Mouse (Mus musculus): ENCODE results near the gene Rusc2. TPM values are rescaled to one million over a fixed set of nuclear protein-coding genes. Genes with fewer than 3 reads are reported as not detected.

Rusc2 gene
- polyA plus RNA-seq, 1 experiment from 2014 or later = 10.9 TPM

GRCm38 (mm10) chr4:43404697-43405096 is 22.9 kb downstream of the Rusc2 start:
- no peak for DNase-seq (ENCODE audit: low spot score)
- Histone ChIP-seq H3K4me1 (peaks cover 52% of the 10 kb centered on the region), H3K9me3 (no peaks in the 10 kb centered on the region), H3K27me3 (replicated peaks; ENCODE audit: low read depth, poor library complexity, severe bottlenecking) (no peaks in the 10 kb centered on the region), H3K36me3 (replicated peaks) (no peaks in the 10 kb centered on the region), H3K4me3 (no peak overlapping the region), H3K27ac (replicated peaks) (no peak overlapping the region)
- WGBS = 89% methylated on average over 10 of the region's 10 CpGs

GRCm38 (mm10) chr4:43406162-43406971 is 24.6 kb downstream of the Rusc2 start:
- no peaks in the 10 kb centered on the region for H3K36me3 ChIP-seq (replicated peaks)
- DNase-seq (ENCODE audit: low spot score) = peak; percentile 91
- H3K27me3 ChIP-seq (replicated peaks; ENCODE audit: low read depth, poor library complexity, severe bottlenecking) = no peaks in the 10 kb centered on the region
- peak overlapping the region; percentile 58 for H3K4me3 ChIP-seq
- WGBS = 2% methylated on average over 28 of the region's 28 CpGs
- H3K27ac ChIP-seq (replicated peaks) = peak overlapping the region; percentile 82
- H3K4me1 ChIP-seq = peaks cover 36% of the 10 kb centered on the region
- H3K9me3 ChIP-seq = no peaks in the 10 kb centered on the region

GRCm38 (mm10) chr4:43407071-43407920 is 25.5 kb downstream of the Rusc2 start:
- DNase-seq (ENCODE audit: low spot score) = no peak
- Histone ChIP-seq H3K27ac (replicated peaks) (peak overlapping the region; percentile 82), H3K27me3 (replicated peaks; ENCODE audit: low read depth, poor library complexity, severe bottlenecking) (no peaks in the 10 kb centered on the region), H3K36me3 (replicated peaks) (no peaks in the 10 kb centered on the region), H3K4me1 (peaks cover 27% of the 10 kb centered on the region), H3K9me3 (no peaks in the 10 kb centered on the region), H3K4me3 (peak overlapping the region; percentile 58)
- 67% methylated on average over 12 of the region's 12 CpGs for WGBS

- Histone ChIP-seq H3K27me3 (replicated peaks; ENCODE audit: low read depth, poor library complexity, severe bottlenecking) (no peaks in the 10 kb centered on the region), H3K36me3 (replicated peaks) (peaks cover 35% of the 10 kb centered on the region), H3K27ac (replicated peaks) (no peak overlapping the region), H3K4me1 (peaks cover 12% of the 10 kb centered on the region), H3K9me3 (no peaks in the 10 kb centered on the region), H3K4me3 (no peak overlapping the region)
- 93% methylated on average over 14 of the region's 14 CpGs for WGBS
- DNase-seq (ENCODE audit: low spot score) = no peak
Observed at GRCm38 (mm10) chr4:43414761-43415160, 33.0 kb downstream of the Rusc2 start.

GRCm38 (mm10) chr4:43415221-43416070 is 33.7 kb downstream of the Rusc2 start:
- Histone ChIP-seq H3K27ac (replicated peaks) (no peak overlapping the region), H3K36me3 (replicated peaks) (peaks cover 35% of the 10 kb centered on the region), H3K27me3 (replicated peaks; ENCODE audit: low read depth, poor library complexity, severe bottlenecking) (no peaks in the 10 kb centered on the region), H3K4me3 (no peak overlapping the region), H3K4me1 (peaks cover 12% of the 10 kb centered on the region), H3K9me3 (no peaks in the 10 kb centered on the region)
- no peak for DNase-seq (ENCODE audit: low spot score)
- 93% methylated on average over 29 of the region's 29 CpGs for WGBS

- peaks cover 36% of the 10 kb centered on the region for H3K36me3 ChIP-seq (replicated peaks)
- DNase-seq (ENCODE audit: low spot score) = no peak
- no peak overlapping the region; the same call in 1 of the 2 replicates for H3K27ac ChIP-seq (replicated peaks)
- 96% methylated on average over 22 of the region's 22 CpGs for WGBS
- peaks cover 12% of the 10 kb centered on the region for H3K4me1 ChIP-seq
- no peaks in the 10 kb centered on the region for H3K9me3 ChIP-seq
- no peak overlapping the region for H3K4me3 ChIP-seq
- H3K27me3 ChIP-seq (replicated peaks; ENCODE audit: low read depth, poor library complexity, severe bottlenecking) = peaks cover under 1% of the 10 kb centered on the region; the same call in 1 of the 2 replicates
Observed at GRCm38 (mm10) chr4:43416071-43416490, 34.3 kb downstream of the Rusc2 start.

GRCm38 (mm10) chr4:43417269-43418062 is 35.7 kb downstream of the Rusc2 start:
- WGBS = 81% methylated on average over 16 of the region's 16 CpGs
- H3K27me3 ChIP-seq (replicated peaks; ENCODE audit: low read depth, poor library complexity, severe bottlenecking) = peaks cover 13% of the 10 kb centered on the region
- no peak for DNase-seq (ENCODE audit: low spot score)
- H3K36me3 ChIP-seq (replicated peaks) = peaks cover 50% of the 10 kb centered on the region
- H3K27ac ChIP-seq (replicated peaks) = no peak overlapping the region
- peaks cover 12% of the 10 kb centered on the region for H3K4me1 ChIP-seq
- H3K9me3 ChIP-seq = no peaks in the 10 kb centered on the region
- no peak overlapping the region for H3K4me3 ChIP-seq

- Histone ChIP-seq H3K36me3 (replicated peaks) (peaks cover 59% of the 10 kb centered on the region), H3K27me3 (replicated peaks; ENCODE audit: low read depth, poor library complexity, severe bottlenecking) (peaks cover 23% of the 10 kb centered on the region), H3K9me3 (no peaks in the 10 kb centered on the region), H3K4me3 (no peak overlapping the region), H3K4me1 (peaks cover 11% of the 10 kb centered on the region), H3K27ac (replicated peaks) (no peak overlapping the region)
- 82% methylated on average over 4 of the region's 4 CpGs for WGBS
- DNase-seq (ENCODE audit: low spot score) = no peak
Observed at GRCm38 (mm10) chr4:43418450-43418849, 36.7 kb downstream of the Rusc2 start.

GRCm38 (mm10) chr4:43418973-43419656 is 37.3 kb downstream of the Rusc2 start:
- Histone ChIP-seq H3K36me3 (replicated peaks) (peaks cover 66% of the 10 kb centered on the region), H3K27ac (replicated peaks) (no peak overlapping the region), H3K27me3 (replicated peaks; ENCODE audit: low read depth, poor library complexity, severe bottlenecking) (peaks cover 30% of the 10 kb centered on the region), H3K4me1 (peaks cover 9% of the 10 kb centered on the region), H3K4me3 (no peak overlapping the region), H3K9me3 (no peaks in the 10 kb centered on the region)
- 56% methylated on average over 15 of the region's 15 CpGs for WGBS
- DNase-seq (ENCODE audit: low spot score) = no peak

GRCm38 (mm10) chr4:43419801-43420281 is 38.1 kb downstream of the Rusc2 start:
- H3K27me3 ChIP-seq (replicated peaks; ENCODE audit: low read depth, poor library complexity, severe bottlenecking) = peaks cover 37% of the 10 kb centered on the region
- WGBS = 72% methylated on average over 9 of the region's 9 CpGs

GRCm38 (mm10) chr4:43420305-43420704 is 38.5 kb downstream of the Rusc2 start:
- peaks cover 42% of the 10 kb centered on the region for H3K27me3 ChIP-seq (replicated peaks; ENCODE audit: low read depth, poor library complexity, severe bottlenecking)
- H3K36me3 ChIP-seq (replicated peaks) = peaks cover 67% of the 10 kb centered on the region
- peak; percentile 77 for DNase-seq (ENCODE audit: low spot score)
- no peak overlapping the region for H3K4me3 ChIP-seq
- H3K9me3 ChIP-seq = no peaks in the 10 kb centered on the region
- no peak overlapping the region for H3K27ac ChIP-seq (replicated peaks)
- 7% methylated on average over 6 of the region's 6 CpGs for WGBS
- H3K4me1 ChIP-seq = peaks cover 13% of the 10 kb centered on the region

More at GRCm38 (mm10) chr4:43419801-43420281, 38.1 kb downstream of the Rusc2 start:
- no peak for DNase-seq (ENCODE audit: low spot score)
- H3K4me1 ChIP-seq = peaks cover 9% of the 10 kb centered on the region
- no peak overlapping the region for H3K27ac ChIP-seq (replicated peaks)
- peaks cover 67% of the 10 kb centered on the region for H3K36me3 ChIP-seq (replicated peaks)
- no peak overlapping the region for H3K4me3 ChIP-seq
- no peaks in the 10 kb centered on the region for H3K9me3 ChIP-seq

Measured in embryonic facial prominence, embryonic 10.5 days (tissue).